Mouse (Mus musculus): ENCODE data around the gene Nfkbib.

- TF ChIP-seq CTCF (IDR thresholded peaks at IDR 0.05; ENCODE audit: low read depth), result no peak
- no peak for TF ChIP-seq EP300 (IDR thresholded peaks at IDR 0.05; ENCODE audit: low read depth)
Measured at GRCm38 (mm10) chr7:28773163-28773562, 5.9 kb upstream of the Nfkbib start.

All from heart, postnatal 0 days (tissue).